Mouse (Mus musculus): ENCODE measurements around the gene Ap1b1.

DNA sequence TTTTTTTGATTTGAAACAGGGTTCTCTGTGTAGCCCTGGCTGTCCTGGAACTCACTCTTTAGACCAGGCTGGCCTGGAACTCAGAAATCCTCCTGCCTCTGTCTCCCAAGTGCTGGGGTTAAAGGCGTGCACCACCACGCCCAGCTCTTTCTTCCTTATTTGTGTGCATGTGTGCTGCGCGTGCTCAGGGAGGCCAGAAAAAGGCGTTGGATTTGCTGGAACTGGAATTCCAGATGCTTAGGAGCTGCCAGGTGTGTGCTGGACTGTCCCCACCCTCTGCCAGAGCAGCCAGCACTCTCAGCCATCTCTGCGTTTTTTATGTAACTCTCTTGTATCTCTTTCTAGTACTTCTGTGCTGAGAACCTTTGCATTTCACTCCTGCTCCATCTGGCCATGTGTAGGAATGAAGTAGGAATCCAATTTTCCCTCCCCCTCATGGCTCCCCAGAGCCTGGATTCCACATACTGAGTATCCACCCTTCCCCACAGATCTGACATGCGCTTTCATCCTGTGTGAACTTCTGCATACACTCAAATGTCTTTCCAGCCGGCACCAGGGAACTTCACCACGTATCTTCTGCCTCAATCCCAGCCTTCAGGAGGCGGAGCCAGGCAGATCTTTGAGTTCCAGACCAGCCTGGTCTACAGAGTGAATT is 65.7 kb downstream of the Ap1b1 start:
- TF ChIP-seq CTCF (IDR thresholded peaks at IDR 0.05; ENCODE audit: low read depth) (no peak), EP300 (IDR thresholded peaks at IDR 0.05; ENCODE audit: low read depth) (no peak)
